Mouse (Mus musculus) adrenal gland, adult 2 months (tissue): ENCODE data around the gene Vdac1. TPM values are rescaled to one million over a fixed set of nuclear protein-coding genes. Genes with fewer than 3 reads are reported as not detected.
A peak's percentile ranks its signal among the peaks of the same experiment; 100 is the strongest.

ENCODE experiments used
- DNase-seq: peaks from one replicate; pipeline ENCODE4 v3.0.0; 2021
- long read RNA-seq: library from polyadenylated mRNA; stranded (forward); transcript quantifications from one replicate; pipeline ENCODE4 v2.0.0, GENCODE M21; 2021
- polyA plus RNA-seq: library from polyadenylated mRNA; depleted of rRNA; stranded (reverse); fragments of >200 nt; gene quantifications from 2 replicates; pipeline ENCODE4 v1.2.3, GENCODE M21; 2012; rRNA removed
- total RNA-seq, 2 experiments: library from RNA; stranded (reverse); gene quantifications; 2 replicates each; pipeline ENCODE4 v1.2.3; 2021

Gene Vdac1
- total RNA-seq: 100 to 1,000 TPM; 353 to 458 TPM
- 52.6 and 60.1 TPM in 2 replicates for polyA plus RNA-seq
- long read RNA-seq, transcript Vdac1-201 (8 exons, 891 nt): minor isoform, 7 of 269 reads
- long read RNA-seq, transcript Vdac1-202 (9 exons, 2,022 nt): major isoform, 232 of 269 reads
- long read RNA-seq, partial matches to known transcripts: 6 of 269 reads
- long read RNA-seq, other reads (novel, unspliced or antisense): 24 of 269 reads

GRCm38 (mm10) chr11:52360471-52361277 is at the start of gene Vdac1:
Vdac1 (plus strand) TSS chr11:52360860.
- DNase-seq: peak; percentile 94

GRCm38 (mm10) chr11:52314102-52314793 is 46.4 kb upstream of the Vdac1 start:
- DNase-seq: no peak

GRCm38 (mm10) chr11:52318445-52318844 is 42.2 kb upstream of the Vdac1 start:
- DNase-seq: no peak

- DNase-seq: no peak
These were observed 41.0 kb upstream of the Vdac1 start for GRCm38 (mm10) chr11:52319664-52320063.

GRCm38 (mm10) chr11:52320529-52320928 is 40.1 kb upstream of the Vdac1 start:
- no peak for DNase-seq

- DNase-seq: no peak
These were observed 39.1 kb upstream of the Vdac1 start for GRCm38 (mm10) chr11:52321540-52321939.

GRCm38 (mm10) chr11:52324442-52325367 is 36.0 kb upstream of the Vdac1 start:
- DNase-seq: no peak

GRCm38 (mm10) chr11:52327313-52327712 is 33.3 kb upstream of the Vdac1 start:
- DNase-seq: no peak

- DNase-seq: no peak
These were observed 28.1 kb upstream of the Vdac1 start for GRCm38 (mm10) chr11:52332421-52333118.

- peak; percentile 94 for DNase-seq
These were observed 27.0 kb upstream of the Vdac1 start for GRCm38 (mm10) chr11:52333616-52334015.

- no peak for DNase-seq
These were observed 25.4 kb upstream of the Vdac1 start for GRCm38 (mm10) chr11:52335263-52335662.

- DNase-seq: no peak
These were observed 24.7 kb upstream of the Vdac1 start for GRCm38 (mm10) chr11:52335924-52336323.

- DNase-seq: no peak
These were observed 22.9 kb upstream of the Vdac1 start for GRCm38 (mm10) chr11:52337651-52338295.

- peak; percentile 76 for DNase-seq
These were observed 22.3 kb upstream of the Vdac1 start for GRCm38 (mm10) chr11:52338351-52338750.

- no peak for DNase-seq
These were observed 21.6 kb upstream of the Vdac1 start for GRCm38 (mm10) chr11:52339098-52339497.

GRCm38 (mm10) chr11:52339512-52339911 is 21.1 kb upstream of the Vdac1 start:
- no peak for DNase-seq

GRCm38 (mm10) chr11:52340123-52340864 is 20.4 kb upstream of the Vdac1 start:
- DNase-seq: no peak

GRCm38 (mm10) chr11:52341001-52341400 is 19.7 kb upstream of the Vdac1 start:
- peak; percentile 68 for DNase-seq

GRCm38 (mm10) chr11:52341476-52341875 is 19.2 kb upstream of the Vdac1 start:
- DNase-seq: no peak

GRCm38 (mm10) chr11:52342296-52342695 is 18.4 kb upstream of the Vdac1 start:
- DNase-seq: no peak
